Mouse (Mus musculus) telencephalon, adult 2 months (tissue): ENCODE measurements at regions not wholly inside any gene's neighbourhood (a gene's known extent, or its start where the extent isn't known, plus 50 kb on each side); places are given as distances from the start of the nearest gene placed in this dataset.
A peak's percentile ranks its signal among the peaks of the same experiment; 100 is the strongest.

Experiments
- DNase-seq: peaks from one replicate; pipeline ENCODE4 v3.0.0-alpha.2; 2011; ENCODE audit warnings: low read depth, low spot score

DNA sequence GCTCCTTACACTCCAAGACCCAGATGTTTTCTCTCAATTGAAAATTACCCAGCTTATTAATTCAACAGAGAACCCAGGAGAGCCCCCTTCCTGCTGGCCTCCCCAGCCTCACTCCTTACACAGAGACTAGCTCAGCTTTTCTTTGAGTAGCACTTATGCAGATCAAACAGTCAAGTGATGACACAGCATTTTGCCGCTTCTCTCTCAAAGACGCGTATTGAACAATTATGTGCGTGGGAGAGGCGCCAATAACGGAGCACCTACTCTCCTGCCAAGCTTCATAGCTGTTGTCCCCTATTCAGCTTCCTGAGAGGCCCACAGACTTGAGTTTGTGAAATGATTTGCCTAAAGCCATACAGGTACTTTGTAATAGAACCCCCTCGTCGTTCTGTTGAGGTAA lies 428.5 kb downstream of the Fut8 start:
- no peak for DNase-seq

DNA sequence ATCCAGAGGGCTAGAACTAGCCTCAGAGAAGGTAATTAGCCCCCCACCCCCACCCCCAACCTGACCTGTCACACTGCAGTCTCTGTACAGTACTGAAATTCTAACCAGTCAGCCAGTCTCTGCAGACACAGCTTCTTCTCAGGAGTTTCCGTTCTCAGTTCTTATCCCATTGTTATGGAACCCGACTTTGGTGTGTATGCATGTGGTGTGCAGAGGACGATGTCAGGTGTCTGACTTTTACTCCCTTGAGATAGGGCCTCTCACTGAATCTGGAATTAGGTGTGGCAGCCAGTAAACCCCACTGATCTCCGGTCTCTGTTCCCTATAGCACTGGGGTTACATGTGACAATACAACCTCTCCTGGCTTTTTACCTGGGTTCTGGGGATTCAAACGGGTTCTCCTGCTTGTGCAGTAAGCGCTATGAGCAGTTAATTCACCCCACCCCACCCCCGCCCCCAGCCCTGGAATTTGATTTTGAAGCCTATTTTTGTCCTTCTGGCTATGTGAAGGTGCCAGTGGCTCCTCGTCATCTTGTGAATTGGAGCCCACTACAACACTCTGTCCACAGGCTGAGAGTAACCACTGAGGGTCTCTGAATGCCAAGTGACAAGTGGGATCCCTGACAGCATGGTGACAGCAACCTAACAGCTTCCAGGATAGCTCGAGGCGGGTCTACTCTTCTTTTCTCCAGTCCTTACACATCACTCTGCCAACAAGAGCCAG lies 429.4 kb downstream of the Fut8 start:
- no peak for DNase-seq

- peak; percentile 22 for DNase-seq
Measured at GRCm38 (mm10) chr12:77667875-77668204, 429.9 kb downstream of the Fut8 start.

GRCm38 (mm10) chr12:77670531-77670930 lies 432.6 kb downstream of the Fut8 start:
- no peak for DNase-seq

GRCm38 (mm10) chr12:77674352-77674751 lies 436.4 kb downstream of the Fut8 start:
- DNase-seq: no peak

GRCm38 (mm10) chr12:77674755-77675154 lies 436.8 kb downstream of the Fut8 start:
- DNase-seq: no peak

DNA sequence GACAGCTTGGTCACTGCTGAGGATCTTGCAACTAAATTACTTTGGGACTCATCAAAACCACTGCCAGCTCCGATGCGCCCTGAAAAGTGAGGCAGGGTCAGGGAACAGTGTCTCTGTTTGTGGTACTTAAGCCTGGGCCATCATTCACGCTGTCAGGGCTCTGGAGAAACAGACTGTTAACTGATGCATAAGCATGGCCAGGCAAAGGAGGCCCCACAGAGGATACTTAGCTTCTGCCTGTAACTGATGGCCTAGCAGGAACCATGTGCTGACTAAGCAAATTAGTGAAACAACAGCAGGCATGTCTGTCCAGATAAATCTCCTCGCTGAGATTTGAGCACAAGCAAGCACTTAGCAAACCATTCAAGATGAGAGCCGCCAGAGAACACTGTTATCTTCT lies 440.1 kb downstream of the Fut8 start:
- no peak for DNase-seq

- peak; percentile 23 for DNase-seq
Measured at GRCm38 (mm10) chr12:77694101-77694500, 456.2 kb downstream of the Fut8 start.

DNA sequence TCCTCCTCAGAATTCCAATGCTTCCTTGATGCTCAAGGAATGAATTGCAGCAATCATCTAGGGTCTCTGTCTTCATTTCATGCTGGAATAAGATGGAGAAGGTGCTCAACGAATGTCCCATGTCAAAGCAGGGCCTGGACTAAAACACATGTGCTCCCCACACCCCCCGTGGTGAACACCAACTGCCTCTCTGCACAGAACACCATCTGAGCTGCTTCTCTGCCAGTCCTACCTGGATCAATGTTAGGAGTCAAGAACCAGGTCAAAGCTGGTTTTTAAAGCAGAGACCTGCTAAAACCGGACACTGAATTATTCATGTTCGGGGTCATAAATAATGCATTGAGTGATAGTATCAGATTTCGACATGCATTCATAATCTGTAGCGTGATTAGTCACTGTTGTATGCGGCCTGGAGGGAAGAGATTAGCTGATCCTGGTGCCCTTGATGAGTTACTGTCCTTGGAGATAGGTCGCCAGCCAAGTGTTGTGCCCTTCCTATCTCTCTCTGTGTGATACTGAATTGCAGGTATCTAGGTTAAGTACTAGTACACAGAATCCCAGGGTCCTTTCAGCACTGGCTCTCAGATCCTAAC lies 458.2 kb downstream of the Fut8 start:
- no peak for DNase-seq

GRCm38 (mm10) chr12:77696662-77697061 lies 458.7 kb downstream of the Fut8 start:
- no peak for DNase-seq

DNA sequence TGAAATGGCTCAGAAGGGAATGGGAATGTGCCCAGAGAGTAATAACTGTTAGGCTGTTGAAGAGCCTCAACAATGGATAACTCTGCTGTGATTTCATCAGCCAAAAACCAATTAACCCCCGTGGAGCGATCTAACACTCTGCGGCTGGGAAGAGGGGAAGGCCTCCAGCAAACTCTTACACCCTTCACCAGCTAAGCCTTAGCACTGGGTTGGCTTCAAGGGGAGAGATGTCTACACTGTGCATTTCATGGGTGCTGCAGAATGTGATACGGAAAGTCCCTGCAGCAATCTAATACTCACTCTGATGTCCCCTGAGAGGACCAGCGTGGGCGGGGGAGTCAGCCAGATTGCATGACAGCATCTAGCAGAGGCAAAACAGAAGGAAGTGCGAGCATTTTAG lies 460.2 kb downstream of the Fut8 start:
- DNase-seq: no peak

DNA sequence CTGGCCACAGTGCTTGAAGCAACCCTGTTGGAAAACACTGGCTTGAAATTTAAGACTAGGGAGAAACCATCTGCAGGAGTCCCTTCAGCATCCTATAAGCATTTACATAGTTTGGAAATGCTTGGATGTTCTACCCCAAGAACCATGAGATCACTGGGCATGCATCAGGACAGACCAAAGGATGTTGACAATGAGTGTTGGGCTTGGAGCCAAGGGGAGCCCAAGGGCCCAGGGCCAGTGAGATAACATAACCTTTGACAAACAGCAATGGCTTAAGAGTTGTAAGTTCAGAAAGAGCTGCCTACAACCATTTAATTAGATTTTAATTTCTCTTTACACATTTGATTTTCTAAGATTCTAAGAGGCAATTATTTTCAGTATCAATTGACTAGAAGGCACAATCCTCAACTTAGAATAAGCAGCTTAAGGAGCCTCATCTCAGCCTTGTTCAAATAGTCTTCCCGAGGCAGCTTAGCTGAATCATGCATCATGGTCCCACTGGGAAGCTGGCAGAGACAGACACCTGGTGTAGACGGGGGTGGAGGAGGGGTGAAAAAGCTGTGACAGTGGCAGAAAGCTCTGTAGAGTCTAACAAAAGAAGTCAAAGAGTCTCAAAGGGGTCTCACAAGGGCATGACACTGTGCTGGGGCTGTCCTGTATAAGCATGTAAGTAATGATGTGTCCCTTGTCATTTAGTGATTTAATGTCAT lies 462.1 kb downstream of the Fut8 start:
- no peak for DNase-seq

DNA sequence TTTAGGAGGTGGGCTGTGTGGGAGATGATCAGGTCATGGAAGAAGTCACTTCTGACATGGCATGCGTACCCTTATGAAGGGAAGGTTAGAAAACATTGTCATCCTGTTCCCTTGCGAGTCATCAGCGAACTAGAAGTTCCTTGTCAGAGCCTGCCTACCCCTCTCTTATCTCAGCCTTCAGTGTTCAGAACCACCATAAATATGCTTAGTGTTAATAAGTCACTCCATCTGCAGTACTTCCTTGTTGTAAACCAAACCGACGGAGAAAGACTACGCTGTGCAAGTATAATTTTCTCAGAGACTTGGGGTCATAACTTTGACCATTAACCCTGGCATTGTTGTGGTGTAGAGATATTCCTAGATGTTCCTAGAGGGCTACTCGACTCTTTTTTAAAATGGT lies 477.6 kb downstream of the Fut8 start:
- no peak for DNase-seq

DNA sequence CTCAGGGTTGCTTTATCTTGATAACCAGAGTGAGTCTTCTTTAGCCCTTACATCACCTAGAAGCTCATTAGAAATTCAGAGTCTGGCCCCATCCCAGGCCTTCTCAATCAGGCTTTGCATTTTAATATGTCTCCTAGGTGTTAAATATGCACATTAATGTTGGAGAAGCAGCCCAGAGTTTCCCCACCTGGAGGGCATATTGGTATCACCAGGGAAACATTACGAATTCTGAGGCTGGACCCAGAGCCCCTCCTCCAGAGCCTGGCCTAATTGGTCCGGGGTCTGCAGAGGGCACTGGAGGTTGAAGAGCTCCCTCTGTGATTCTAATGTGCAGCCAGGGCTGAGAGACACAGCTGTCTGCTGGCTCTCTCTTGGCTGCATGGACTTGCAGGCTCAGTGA lies 478.1 kb downstream of the Fut8 start:
- DNase-seq: no peak

- no peak for DNase-seq
Measured at GRCm38 (mm10) chr12:77727766-77728165, 466.3 kb upstream of the Gm6657 start.

GRCm38 (mm10) chr12:77739047-77739760 lies 454.8 kb upstream of the Gm6657 start:
- no peak for DNase-seq

DNA sequence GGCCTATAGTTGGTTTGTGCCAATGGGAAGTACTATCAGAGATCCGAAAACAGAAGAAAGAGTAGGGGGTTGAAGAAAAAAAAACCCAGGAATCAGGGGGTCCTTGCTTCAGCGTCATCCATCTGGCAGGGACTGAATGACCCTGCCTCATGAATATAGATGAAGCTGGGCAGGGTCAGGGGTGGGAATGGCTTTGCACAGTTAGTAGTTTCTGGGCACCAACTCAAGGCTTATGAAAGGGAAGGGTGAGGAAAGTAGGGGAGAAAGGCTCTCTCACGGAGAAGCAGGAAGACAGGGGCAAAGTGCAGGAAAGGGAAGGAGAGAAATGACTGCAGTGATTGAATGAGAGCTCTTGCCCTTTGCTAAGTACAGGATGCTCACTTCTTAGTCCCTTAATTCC lies 451.3 kb upstream of the Gm6657 start:
- DNase-seq: no peak

- DNase-seq: no peak
Measured at GRCm38 (mm10) chr12:77749438-77750007, 444.5 kb upstream of the Gm6657 start.

DNA sequence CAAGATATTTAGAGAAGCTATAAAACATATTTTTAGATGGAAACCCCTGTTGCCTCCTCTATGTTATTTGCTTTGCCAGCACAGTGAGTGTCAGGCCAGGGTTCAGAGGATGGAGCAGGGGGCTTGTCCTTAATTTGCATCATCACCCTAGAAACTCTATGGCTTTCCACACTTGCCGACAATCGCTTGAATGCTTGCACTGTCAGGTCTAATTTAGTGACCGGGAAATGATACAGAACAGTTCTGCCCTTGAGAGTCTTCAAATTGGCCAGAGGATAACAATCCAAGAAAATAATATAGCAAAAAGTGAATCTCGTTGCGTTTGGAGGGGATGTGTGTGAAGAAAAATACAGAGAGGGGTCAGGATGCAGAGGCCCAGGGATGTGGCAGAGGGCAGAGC lies 441.9 kb upstream of the Gm6657 start:
- DNase-seq: no peak

- no peak for DNase-seq
Measured at GRCm38 (mm10) chr12:77756021-77756420, 438.0 kb upstream of the Gm6657 start.

DNA sequence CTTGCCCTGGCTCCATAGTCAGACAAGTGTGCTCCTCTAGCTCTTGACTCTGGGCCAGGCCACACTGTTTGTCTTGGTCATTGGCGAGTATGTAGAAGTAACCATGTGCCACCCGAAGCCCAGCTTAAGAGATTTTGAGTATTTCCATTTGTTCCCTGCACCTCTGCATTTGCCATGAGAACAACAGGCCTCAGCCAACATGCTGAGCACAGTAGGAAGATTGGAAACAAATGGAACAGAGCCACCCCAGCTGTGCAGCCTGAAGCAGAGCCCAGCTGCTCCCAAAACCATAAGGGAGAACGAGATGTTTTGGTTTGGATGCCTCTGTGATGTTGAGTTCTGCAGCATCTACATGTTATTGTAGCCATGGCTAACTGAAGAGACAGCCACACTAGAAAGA lies 433.1 kb upstream of the Gm6657 start:
- DNase-seq: no peak

- DNase-seq: no peak
Measured at GRCm38 (mm10) chr12:77776011-77776546, 418.0 kb upstream of the Gm6657 start.
